Mouse (Mus musculus): ENCODE measurements around the gene Nabp2.

- no peak for TF ChIP-seq CTCF (IDR thresholded peaks at IDR 0.05; ENCODE audit: borderline replicate concordance, insufficient read depth, low read depth, low read length)
- no peak for TF ChIP-seq POLR2A (IDR thresholded peaks at IDR 0.05; ENCODE audit: borderline replicate concordance, insufficient read depth, low read length)
Observed at GRCm38 (mm10) chr10:128425260-128425659, 14.0 kb upstream of the Nabp2 start.
